Mouse (Mus musculus) C2C12 (cell line): ENCODE results near the gene Dpysl4.

Experiments used
- CEBPB ChIP-seq: IDR thresholded peaks from one replicate; pipeline ENCODE4 v1.6.1; 2011; ENCODE audit warnings: low read depth, mild to moderate bottlenecking, control low read depth, moderate library complexity
- CTCF ChIP-seq: IDR thresholded peaks from one replicate; pipeline ENCODE4 v1.5.1; 2011; ENCODE audit not compliant: control insufficient read depth, insufficient read depth, insufficient read length
- MAX ChIP-seq: IDR thresholded peaks from one replicate; pipeline ENCODE4 v1.6.1; 2011; ENCODE audit warnings: mild to moderate bottlenecking, control low read depth
- MYOG ChIP-seq: IDR thresholded peaks from one replicate; pipeline ENCODE4 v1.6.1; 2011; ENCODE audit not compliant: control insufficient read depth, insufficient read length; ENCODE audit errors: extremely low read depth
- USF1 ChIP-seq: IDR thresholded peaks from one replicate; pipeline ENCODE4 v1.6.1; 2011; ENCODE audit warnings: low read depth, mild to moderate bottlenecking, control low read depth, moderate library complexity

GRCm38 (mm10) chr7:139119152-139119774 lies 33.5 kb downstream of the Dpysl4 start:
- TF ChIP-seq MAX (no peak), CTCF (peak; percentile 91), MYOG (no peak), CEBPB (no peak), USF1 (no peak)
